Mouse (Mus musculus) heart, embryonic 14.5 days (tissue): Measurements from ENCODE around the gene Mpdz. TPM values are rescaled to one million over a fixed set of nuclear protein-coding genes. Genes with fewer than 3 reads are reported as not detected.

Experiments
- ATAC-seq: fragments of 200-750 bp; cut with Nextera tagmentation; 2 replicates; pipeline ENCODE4 v1.8.0; 2017; ENCODE audit warnings: low read depth, moderate TSS enrichment; ENCODE audit not compliant: insufficient number of reproducible peaks, insufficient read depth, low FRiP score
- H3K27ac ChIP-seq, 2 experiments: fragments of 200-500 bp in 1 of 2; fragments of 300-500 bp in 1 of 2; sonication (generic) in 1 of 2; replicated peaks in 1 of 2; 2 replicates each; pipeline ENCODE4 v1.5.1; 2012 to 2014; ENCODE audit warnings: low read depth in 2 of 2, low read length in 2 of 2, control low read depth in 1 of 2, mild to moderate bottlenecking in 1 of 2, mixed read lengths in 1 of 2; ENCODE audit not compliant: control insufficient read depth in 1 of 2, insufficient read depth in 1 of 2
- H3K27me3 ChIP-seq: fragments of 300-500 bp; sonication (generic); 2 replicates; pipeline ENCODE4 v1.6.1; 2014; ENCODE audit warnings: mild to moderate bottlenecking, low read length, control low read depth; ENCODE audit not compliant: control insufficient read depth, insufficient read depth
- H3K36me3 ChIP-seq: fragments of 300-500 bp; sonication (generic); 2 replicates; pipeline ENCODE4 v1.6.1; 2014; ENCODE audit warnings: mild to moderate bottlenecking, control low read depth, low read length, mixed read lengths; ENCODE audit not compliant: control insufficient read depth, insufficient read depth
- H3K4me1 ChIP-seq, 2 experiments: fragments of 200-500 bp in 1 of 2; fragments of 300-500 bp in 1 of 2; sonication (generic) in 1 of 2; 2 replicates each; pipeline ENCODE4 v1.6.1; 2012 to 2014; ENCODE audit warnings: low read length in 2 of 2, control low read depth in 1 of 2, mixed read lengths in 1 of 2; ENCODE audit not compliant: control insufficient read depth in 2 of 2, insufficient read depth in 2 of 2
- H3K4me2 ChIP-seq: fragments of 300-500 bp; sonication (generic); 2 replicates; pipeline ENCODE4 v1.6.1; 2014; ENCODE audit warnings: mild to moderate bottlenecking, low read length
- H3K4me3 ChIP-seq, 2 experiments: fragments of 200-500 bp in 1 of 2; fragments of 300-500 bp in 1 of 2; sonication (generic) in 1 of 2; 2 replicates each; pipeline ENCODE4 v1.5.1; 2012 to 2014; ENCODE audit warnings: low read length in 2 of 2, mild to moderate bottlenecking in 2 of 2, control low read depth in 1 of 2, low read depth in 1 of 2, moderate library complexity in 1 of 2; ENCODE audit not compliant: control insufficient read depth in 1 of 2, insufficient read depth in 1 of 2
- H3K9ac ChIP-seq: fragments of 300-500 bp; sonication (generic); 2 replicates; pipeline ENCODE4 v1.6.1; 2014; ENCODE audit warnings: mild to moderate bottlenecking, low read length
- H3K9me3 ChIP-seq: fragments of 300-500 bp; sonication (generic); 2 replicates; pipeline ENCODE4 v1.6.1; 2016; ENCODE audit warnings: low read length, control low read depth; ENCODE audit not compliant: control insufficient read depth
- WGBS: fragments of 180-500 bp; shearing (Covaris S2); extraction: QIAGEN DNeasy Blood & Tissue Kit; methylation state at CpG from one replicate; pipeline ENCODE4 v1.1.7; 2014; 5-methylcytosine and 5-hydroxymethylcytosine counted together
- polyA plus RNA-seq: library from polyadenylated mRNA; unstranded; fragments of >200 nt; fragmentation: Nextera tagmentation; extraction: Ambion mirVana; gene quantifications from 2 replicates; pipeline ENCODE4 v1.2.1, GENCODE M21; 2014

Mpdz gene
- polyA plus RNA-seq, 1 experiment from 2014 or later: 26.0 TPM

GRCm38 (mm10) chr4:81462253-81462652, 19.6 kb upstream of the Mpdz start:
- 35% methylated on average over 4 of the region's 4 CpGs for WGBS
- H3K9ac ChIP-seq: no peak overlapping the region
- H3K9me3 ChIP-seq: no peaks in the 10 kb centered on the region
- no peak overlapping the region for H3K27ac ChIP-seq
- H3K4me2 ChIP-seq: no peak overlapping the region
- ATAC-seq: no peak
- no peak overlapping the region for H3K4me3 ChIP-seq
- no peaks in the 10 kb centered on the region for H3K27me3 ChIP-seq
- H3K36me3 ChIP-seq: no peaks in the 10 kb centered on the region
- no peaks in the 10 kb centered on the region for H3K4me1 ChIP-seq

DNA sequence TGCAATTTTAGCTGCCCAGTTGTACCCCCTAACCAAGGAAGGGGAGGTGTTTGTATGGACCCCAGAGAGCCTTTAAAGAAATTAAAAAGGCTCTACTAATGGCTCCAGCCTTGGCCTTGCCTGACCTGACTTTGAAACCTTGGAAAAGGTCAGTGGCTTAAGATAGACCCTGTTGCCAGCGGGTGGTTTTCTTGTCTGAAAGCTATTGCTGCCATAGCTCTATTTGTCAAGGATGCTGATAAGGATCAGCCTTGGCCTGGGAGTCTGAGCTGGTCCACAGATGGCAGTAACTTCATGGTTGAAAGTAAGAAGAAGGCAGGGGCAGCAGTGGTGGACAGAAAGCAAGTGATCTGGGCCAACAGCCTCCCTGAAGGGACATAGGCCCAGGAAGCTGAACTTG, 16.3 kb upstream of the Mpdz start:
- 68% methylated on average over 1 of the region's 1 CpGs for WGBS
- no peak overlapping the region for H3K27ac ChIP-seq
- H3K4me2 ChIP-seq: no peak overlapping the region
- H3K27me3 ChIP-seq: no peaks in the 10 kb centered on the region
- H3K36me3 ChIP-seq: no peaks in the 10 kb centered on the region
- no peak overlapping the region for H3K4me3 ChIP-seq
- H3K9me3 ChIP-seq: no peaks in the 10 kb centered on the region
- no peaks in the 10 kb centered on the region for H3K4me1 ChIP-seq
- ATAC-seq: no peak
- H3K9ac ChIP-seq: no peak overlapping the region

DNA sequence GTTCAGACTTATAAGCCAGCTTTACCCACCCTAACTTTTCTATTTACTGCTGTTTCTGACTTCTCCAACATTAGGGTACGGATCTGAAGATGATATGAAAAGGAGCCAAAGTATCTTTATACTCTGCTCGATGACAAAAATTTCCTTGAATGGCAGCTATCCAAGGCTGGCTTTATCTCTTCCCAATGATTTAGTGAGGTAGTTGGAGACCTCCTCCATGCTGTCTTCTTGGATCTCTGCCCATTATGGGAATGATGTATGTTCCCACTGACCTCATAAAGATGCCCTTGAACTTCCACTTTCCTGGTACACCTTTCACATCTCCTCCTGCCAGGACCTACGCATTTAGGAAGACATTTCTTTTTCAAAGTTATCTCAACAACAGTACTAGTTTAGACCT, 11.2 kb upstream of the Mpdz start:
- ATAC-seq: no peak
- Histone ChIP-seq H3K4me2 (no peak overlapping the region), H3K4me3 (no peak overlapping the region), H3K9ac (no peak overlapping the region), H3K36me3 (no peaks in the 10 kb centered on the region), H3K9me3 (no peaks in the 10 kb centered on the region), H3K27me3 (no peaks in the 10 kb centered on the region), H3K27ac (no peak overlapping the region), H3K4me1 (peaks cover 3 to 9% of the 10 kb centered on the region in 2 experiments)
- WGBS: 68% methylated on average over 3 of the region's 3 CpGs

GRCm38 (mm10) chr4:81452183-81452582, 9.6 kb upstream of the Mpdz start:
- Histone ChIP-seq H3K4me3 (no peak overlapping the region), H3K27me3 (no peaks in the 10 kb centered on the region), H3K9me3 (no peaks in the 10 kb centered on the region), H3K27ac (no peak overlapping the region), H3K36me3 (no peaks in the 10 kb centered on the region), H3K4me2 (no peak overlapping the region), H3K9ac (no peak overlapping the region), H3K4me1 (peaks cover 3 to 9% of the 10 kb centered on the region in 2 experiments)
- no peak for ATAC-seq
- 49% methylated on average over 2 of the region's 2 CpGs for WGBS

- Histone ChIP-seq H3K27ac (no peak overlapping the region), H3K4me3 (no peak overlapping the region), H3K4me2 (no peak overlapping the region), H3K9ac (no peak overlapping the region), H3K4me1 (peaks cover 3 to 9% of the 10 kb centered on the region in 2 experiments), H3K9me3 (no peaks in the 10 kb centered on the region), H3K27me3 (no peaks in the 10 kb centered on the region), H3K36me3 (no peaks in the 10 kb centered on the region)
- ATAC-seq: no peak
- WGBS: 55% methylated on average over 4 of the region's 4 CpGs
Measured at GRCm38 (mm10) chr4:81449413-81449812, 6.8 kb upstream of the Mpdz start.

GRCm38 (mm10) chr4:81443566-81443965, 951 bp upstream of the Mpdz start:
- H3K9ac ChIP-seq: no peak overlapping the region
- H3K27me3 ChIP-seq: no peaks in the 10 kb centered on the region
- H3K4me3 ChIP-seq: no peak overlapping the region
- H3K4me2 ChIP-seq: peak overlapping the region; percentile 77
- H3K27ac ChIP-seq: no peak overlapping the region
- no peaks in the 10 kb centered on the region for H3K9me3 ChIP-seq
- WGBS: 85% methylated on average over 5 of the region's 5 CpGs
- no peak for ATAC-seq
- peaks cover 5 to 10% of the 10 kb centered on the region in 2 experiments for H3K4me1 ChIP-seq
- H3K36me3 ChIP-seq: no peaks in the 10 kb centered on the region

DNA sequence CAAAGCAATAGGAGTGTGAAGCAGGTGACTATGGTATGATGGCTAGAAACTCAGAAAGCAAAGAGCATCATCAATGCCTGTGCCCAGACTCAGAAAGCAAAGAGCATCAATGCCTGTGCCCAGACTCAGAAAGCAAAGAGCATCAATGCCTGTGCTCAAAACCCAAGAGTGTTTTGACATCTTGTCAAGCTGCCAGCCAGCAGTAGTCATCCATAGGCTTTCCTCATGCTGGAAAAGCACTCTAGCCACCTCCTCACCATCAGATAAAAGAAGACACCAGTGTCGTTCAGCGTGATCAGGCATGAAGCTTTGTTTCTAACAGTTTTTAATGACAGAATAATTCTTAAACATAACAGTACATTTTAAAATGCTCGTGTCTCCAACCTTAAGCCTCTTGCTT, 8.7 kb downstream of the Mpdz start:
- H3K36me3 ChIP-seq: no peaks in the 10 kb centered on the region
- no peak overlapping the region for H3K27ac ChIP-seq
- H3K9ac ChIP-seq: no peak overlapping the region
- no peaks in the 10 kb centered on the region for H3K9me3 ChIP-seq
- no peaks in the 10 kb centered on the region for H3K27me3 ChIP-seq
- no peak overlapping the region for H3K4me2 ChIP-seq
- no peak for ATAC-seq
- H3K4me3 ChIP-seq: no peak overlapping the region
- WGBS: 69% methylated on average over 3 of the region's 3 CpGs
- H3K4me1 ChIP-seq: peaks cover 6 to 16% of the 10 kb centered on the region in 2 experiments

DNA sequence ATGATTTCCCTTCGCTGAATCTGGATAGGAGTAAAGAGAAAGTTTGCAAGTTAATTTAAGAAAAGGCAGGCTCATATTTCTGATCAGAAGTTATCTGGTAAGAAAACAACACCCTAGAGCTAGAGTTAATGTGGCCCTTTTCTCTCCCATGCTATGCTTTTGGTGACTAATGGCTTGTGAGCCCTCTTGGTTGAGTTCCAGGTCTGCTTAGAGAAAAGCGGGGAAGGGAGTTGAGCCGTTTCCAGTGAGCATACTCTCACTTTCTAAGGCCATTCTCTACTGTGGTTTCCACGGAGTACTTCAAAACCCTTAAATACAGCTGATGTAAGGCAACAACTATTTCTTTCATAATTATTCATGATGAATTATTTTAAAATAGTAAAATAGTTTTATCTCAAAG, 11.8 kb downstream of the Mpdz start:
- H3K4me2 ChIP-seq: no peak overlapping the region
- H3K36me3 ChIP-seq: no peaks in the 10 kb centered on the region
- 56% methylated on average over 4 of the region's 4 CpGs for WGBS
- H3K9me3 ChIP-seq: no peaks in the 10 kb centered on the region
- no peak overlapping the region for H3K4me3 ChIP-seq
- H3K4me1 ChIP-seq: peaks cover 6 to 16% of the 10 kb centered on the region in 2 experiments
- H3K27me3 ChIP-seq: no peaks in the 10 kb centered on the region
- no peak for ATAC-seq
- no peak overlapping the region for H3K27ac ChIP-seq
- no peak overlapping the region for H3K9ac ChIP-seq
